Mouse (Mus musculus): ENCODE results near the gene Gpn1. TPM values are rescaled to one million over a fixed set of nuclear protein-coding genes. Genes with fewer than 3 reads are reported as not detected.

Gene Gpn1
- polyA plus RNA-seq, 1 experiment from 2014 or later = 53.3 TPM

DNA sequence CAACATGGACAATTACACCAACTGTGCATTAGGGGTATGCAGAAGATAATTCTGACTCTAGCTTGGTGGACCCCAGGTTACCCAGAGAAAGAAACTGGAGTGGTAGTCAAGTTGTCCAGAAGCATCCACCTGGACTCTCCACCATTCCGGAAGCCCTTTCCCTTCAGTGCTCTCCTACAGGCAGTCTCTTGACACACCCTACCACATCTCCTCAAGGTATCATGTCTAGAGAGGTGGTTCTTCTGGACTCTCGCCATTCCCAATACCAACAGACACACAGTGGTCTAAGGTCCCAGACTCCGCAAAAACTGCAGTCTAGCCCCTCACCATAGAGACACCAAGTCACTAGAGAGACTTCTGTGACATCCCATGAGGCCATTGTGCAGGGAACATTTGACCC, 9.1 kb upstream of the Gpn1 start, which contains the start of gene 4930548H24Rik:
Gene 4930548H24Rik (plus strand): TSS at position 301 of the 400 bp plus-strand sequence.
- no peaks in the 10 kb centered on the region for H3K27me3 ChIP-seq (replicated peaks; ENCODE audit: control insufficient read depth, insufficient read depth, low read length)
- H3K9me3 ChIP-seq (ENCODE audit: control insufficient read depth, low read length) = no peaks in the 10 kb centered on the region
- no peak for ATAC-seq
- H3K27ac ChIP-seq (ENCODE audit: low read length) = no peak within 1 kb of the TSS
- no peaks in the 10 kb centered on the region for H3K36me3 ChIP-seq (ENCODE audit: control insufficient read depth, insufficient read depth, low read length)
- no peak within 1 kb of the TSS for H3K4me2 ChIP-seq (ENCODE audit: low read depth, low read length)
- no peaks in the 10 kb centered on the region for H3K4me1 ChIP-seq (ENCODE audit: control insufficient read depth, insufficient read depth, low read length)
- H3K9ac ChIP-seq (ENCODE audit: low read depth, low read length) = no peak within 1 kb of the TSS
- H3K4me3 ChIP-seq (ENCODE audit: low read length) = no peak within 1 kb of the TSS
- over 99% methylated on average over 3 of the region's 3 CpGs for WGBS

DNA sequence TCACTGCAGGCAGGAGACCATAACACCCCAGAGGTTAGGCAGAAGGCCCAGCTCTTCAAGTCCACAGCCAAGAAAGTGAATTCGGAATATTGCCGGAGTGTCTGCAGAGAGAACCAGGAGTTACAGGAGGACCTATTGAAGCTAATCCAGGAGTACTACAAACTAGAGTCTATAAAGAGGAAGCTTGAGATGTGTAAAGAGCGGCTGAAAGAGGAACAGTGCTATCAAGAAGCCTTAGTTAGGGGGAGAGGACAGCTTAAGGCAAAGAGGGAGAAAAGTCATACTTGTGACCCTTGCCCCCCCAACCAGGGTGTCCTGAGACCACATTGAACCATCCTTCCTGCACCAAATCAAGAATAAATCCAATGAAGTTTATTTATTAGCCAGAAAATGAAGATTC, 6.7 kb upstream of the Gpn1 start:
- H3K9me3 ChIP-seq (ENCODE audit: control insufficient read depth, low read length) = no peaks in the 10 kb centered on the region
- ATAC-seq = no peak
- H3K4me2 ChIP-seq (ENCODE audit: low read depth, low read length) = no peak overlapping the region
- no peak overlapping the region for H3K9ac ChIP-seq (ENCODE audit: low read depth, low read length)
- no peak overlapping the region for H3K4me3 ChIP-seq (ENCODE audit: low read length)
- no peaks in the 10 kb centered on the region for H3K4me1 ChIP-seq (ENCODE audit: control insufficient read depth, insufficient read depth, low read length)
- no peaks in the 10 kb centered on the region for H3K27me3 ChIP-seq (replicated peaks; ENCODE audit: control insufficient read depth, insufficient read depth, low read length)
- no peaks in the 10 kb centered on the region for H3K36me3 ChIP-seq (ENCODE audit: control insufficient read depth, insufficient read depth, low read length)
- WGBS = 92% methylated on average over 3 of the region's 3 CpGs
- H3K27ac ChIP-seq (ENCODE audit: low read length) = no peak overlapping the region

DNA sequence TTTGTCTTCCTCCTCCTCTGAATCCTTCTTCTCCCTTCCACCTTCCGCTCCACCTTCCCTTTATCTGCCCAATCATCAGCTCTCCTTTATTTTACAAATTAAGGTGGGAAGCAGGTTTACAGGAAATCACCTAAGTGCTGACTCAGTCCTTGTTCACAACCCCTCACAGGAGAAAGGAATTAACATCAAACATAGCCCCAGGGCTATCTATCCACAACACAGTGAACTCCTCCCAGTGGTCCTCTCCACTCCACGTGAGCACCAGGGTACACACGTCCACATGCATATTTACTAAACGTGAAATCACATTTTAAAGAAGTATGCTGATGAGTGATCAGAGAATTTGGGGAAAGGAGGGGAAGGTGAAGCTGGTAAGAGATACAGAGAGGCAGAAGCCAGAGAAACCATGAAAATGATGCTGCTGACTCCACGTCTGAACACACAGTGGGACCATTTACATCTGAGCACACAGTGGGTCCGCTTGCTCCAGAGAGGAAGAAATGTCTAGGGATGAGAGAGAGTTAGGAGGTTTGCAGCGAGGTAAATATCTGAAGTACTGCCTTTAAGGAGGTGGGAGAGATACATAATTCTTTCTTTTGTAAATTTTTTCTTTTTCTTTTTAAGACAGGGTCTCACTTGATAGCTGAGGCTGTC, 5.3 kb upstream of the Gpn1 start:
- H3K36me3 ChIP-seq (ENCODE audit: control insufficient read depth, insufficient read depth, low read length) = no peaks in the 10 kb centered on the region
- no peak overlapping the region for H3K4me3 ChIP-seq (ENCODE audit: low read length)
- no peak for ATAC-seq
- no peak overlapping the region for H3K4me2 ChIP-seq (ENCODE audit: low read depth, low read length)
- H3K4me1 ChIP-seq (ENCODE audit: control insufficient read depth, insufficient read depth, low read length) = no peaks in the 10 kb centered on the region
- H3K9ac ChIP-seq (ENCODE audit: low read depth, low read length) = no peak overlapping the region
- H3K9me3 ChIP-seq (ENCODE audit: control insufficient read depth, low read length) = no peaks in the 10 kb centered on the region
- 66% methylated on average over 7 of the region's 7 CpGs for WGBS
- no peak overlapping the region for H3K27ac ChIP-seq (ENCODE audit: low read length)
- no peaks in the 10 kb centered on the region for H3K27me3 ChIP-seq (replicated peaks; ENCODE audit: control insufficient read depth, insufficient read depth, low read length)

DNA sequence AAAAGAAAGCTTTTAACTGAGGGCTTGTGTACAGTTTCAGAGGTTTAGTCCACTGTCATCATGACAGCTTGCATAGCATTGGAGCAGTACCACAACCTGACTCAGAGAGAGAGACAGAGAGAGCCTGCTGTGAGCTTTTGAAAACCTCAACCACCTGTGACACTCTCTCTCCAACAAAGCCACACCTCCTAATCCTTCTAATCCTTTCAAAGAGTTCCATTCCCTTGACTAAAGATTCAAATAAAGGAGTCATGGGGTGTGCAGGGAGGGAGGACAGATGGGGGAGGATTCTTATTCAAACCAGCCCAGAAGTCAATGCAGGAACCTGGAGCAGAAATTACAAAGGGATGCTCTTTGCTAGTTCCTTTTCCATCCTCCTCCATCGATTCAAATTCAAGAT, 2.5 kb upstream of the Gpn1 start:
- Histone ChIP-seq H3K4me2 (ENCODE audit: low read depth, low read length) (no peak overlapping the region), H3K9me3 (ENCODE audit: control insufficient read depth, low read length) (no peaks in the 10 kb centered on the region), H3K27me3 (replicated peaks; ENCODE audit: control insufficient read depth, insufficient read depth, low read length) (no peaks in the 10 kb centered on the region), H3K4me3 (ENCODE audit: low read length) (no peak overlapping the region), H3K36me3 (ENCODE audit: control insufficient read depth, insufficient read depth, low read length) (peaks cover 5% of the 10 kb centered on the region; the same call in 1 of the 2 replicates), H3K4me1 (ENCODE audit: control insufficient read depth, insufficient read depth, low read length) (peaks cover 9% of the 10 kb centered on the region), H3K27ac (ENCODE audit: low read length) (no peak overlapping the region), H3K9ac (ENCODE audit: low read depth, low read length) (no peak overlapping the region)
- ATAC-seq = no peak
- WGBS = 75% methylated on average over 1 of the region's 1 CpGs

DNA sequence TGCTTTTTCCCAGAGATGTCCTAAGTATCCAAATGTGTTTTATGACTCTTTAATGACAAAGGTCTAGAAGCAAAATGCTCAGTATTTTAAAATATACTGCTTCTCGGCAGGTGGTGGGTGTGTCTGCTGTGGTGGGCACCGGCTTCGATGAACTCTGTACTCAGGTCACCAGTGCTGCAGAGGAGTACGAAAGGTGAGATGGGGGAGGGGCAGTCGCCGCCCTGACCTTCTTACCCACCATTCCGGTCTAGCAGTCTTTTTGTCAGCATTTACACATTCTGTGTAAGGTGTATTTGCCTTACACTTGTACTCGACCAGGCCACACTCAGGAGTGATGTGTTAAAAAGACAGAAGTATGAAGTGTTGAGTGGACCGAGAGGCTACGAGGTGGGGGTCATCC, 10.3 kb downstream of the Gpn1 start:
- Histone ChIP-seq H3K27ac (ENCODE audit: low read length) (no peak overlapping the region), H3K4me2 (ENCODE audit: low read depth, low read length) (no peak overlapping the region), H3K9ac (ENCODE audit: low read depth, low read length) (no peak overlapping the region), H3K27me3 (replicated peaks; ENCODE audit: control insufficient read depth, insufficient read depth, low read length) (no peaks in the 10 kb centered on the region), H3K9me3 (ENCODE audit: control insufficient read depth, low read length) (no peaks in the 10 kb centered on the region), H3K4me1 (ENCODE audit: control insufficient read depth, insufficient read depth, low read length) (no peaks in the 10 kb centered on the region), H3K36me3 (ENCODE audit: control insufficient read depth, insufficient read depth, low read length) (peaks cover 22% of the 10 kb centered on the region), H3K4me3 (ENCODE audit: low read length) (no peak overlapping the region)
- no peak for ATAC-seq
- WGBS = 78% methylated on average over 10 of the region's 10 CpGs

DNA sequence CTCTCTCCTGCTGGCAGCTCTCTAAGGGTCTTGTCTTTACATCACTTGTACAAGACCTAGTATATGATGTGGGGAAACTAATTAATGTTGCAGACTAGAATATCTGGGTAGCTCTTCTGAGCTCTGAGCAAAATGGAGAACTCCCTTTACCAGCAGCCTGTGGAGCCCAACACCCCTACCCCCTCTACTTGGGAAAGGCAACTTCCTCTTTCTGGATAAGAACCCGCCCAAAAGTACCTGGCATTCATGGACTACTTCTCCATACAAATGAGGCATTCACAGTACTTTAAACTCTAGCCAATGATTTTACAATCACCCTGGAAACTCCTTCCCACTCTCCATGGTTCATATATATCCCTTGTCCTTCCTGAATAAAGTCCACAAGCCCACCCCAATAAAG, 17.9 kb downstream of the Gpn1 start:
- ATAC-seq = no peak
- Histone ChIP-seq H3K9me3 (ENCODE audit: control insufficient read depth, low read length) (no peaks in the 10 kb centered on the region), H3K4me1 (ENCODE audit: control insufficient read depth, insufficient read depth, low read length) (no peaks in the 10 kb centered on the region), H3K4me3 (ENCODE audit: low read length) (no peak overlapping the region), H3K27ac (ENCODE audit: low read length) (no peak overlapping the region), H3K9ac (ENCODE audit: low read depth, low read length) (no peak overlapping the region), H3K27me3 (replicated peaks; ENCODE audit: control insufficient read depth, insufficient read depth, low read length) (no peaks in the 10 kb centered on the region), H3K4me2 (ENCODE audit: low read depth, low read length) (no peak overlapping the region), H3K36me3 (ENCODE audit: control insufficient read depth, insufficient read depth, low read length) (0 out of 2 replicates have a peak, but pooled peaks cover 11% of the 10 kb centered on the region)
- 87% methylated on average over 1 of the region's 1 CpGs for WGBS

DNA sequence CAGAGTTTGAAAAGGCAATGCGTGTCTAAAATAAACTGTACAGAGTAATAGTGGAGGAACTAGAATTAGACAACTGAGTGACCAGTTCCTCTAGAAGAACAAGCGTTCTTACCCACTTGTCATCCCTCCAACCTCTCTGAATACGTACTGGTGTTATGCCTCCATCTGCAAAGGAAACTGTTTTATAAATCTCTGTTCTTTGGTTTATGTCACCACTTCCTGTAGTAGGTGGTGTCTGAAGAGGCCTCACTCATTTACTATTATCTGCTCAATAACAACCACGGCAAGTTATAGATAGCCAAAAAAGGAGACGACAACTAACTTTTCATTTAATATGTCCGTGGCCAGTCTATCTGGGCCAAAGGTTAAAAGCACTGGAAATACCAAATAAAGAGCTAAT, 26.0 kb downstream of the Gpn1 start:
- ATAC-seq = no peak
- Histone ChIP-seq H3K36me3 (ENCODE audit: control insufficient read depth, insufficient read depth, low read length) (peaks cover 4% of the 10 kb centered on the region; the same call in 1 of the 2 replicates), H3K9me3 (ENCODE audit: control insufficient read depth, low read length) (no peaks in the 10 kb centered on the region), H3K9ac (ENCODE audit: low read depth, low read length) (no peak overlapping the region), H3K27me3 (replicated peaks; ENCODE audit: control insufficient read depth, insufficient read depth, low read length) (no peaks in the 10 kb centered on the region), H3K27ac (ENCODE audit: low read length) (no peak overlapping the region), H3K4me3 (ENCODE audit: low read length) (no peak overlapping the region), H3K4me2 (ENCODE audit: low read depth, low read length) (no peak overlapping the region), H3K4me1 (ENCODE audit: control insufficient read depth, insufficient read depth, low read length) (no peaks in the 10 kb centered on the region; the same call in 1 of the 2 replicates)
- WGBS = 85% methylated on average over 6 of the region's 6 CpGs

DNA sequence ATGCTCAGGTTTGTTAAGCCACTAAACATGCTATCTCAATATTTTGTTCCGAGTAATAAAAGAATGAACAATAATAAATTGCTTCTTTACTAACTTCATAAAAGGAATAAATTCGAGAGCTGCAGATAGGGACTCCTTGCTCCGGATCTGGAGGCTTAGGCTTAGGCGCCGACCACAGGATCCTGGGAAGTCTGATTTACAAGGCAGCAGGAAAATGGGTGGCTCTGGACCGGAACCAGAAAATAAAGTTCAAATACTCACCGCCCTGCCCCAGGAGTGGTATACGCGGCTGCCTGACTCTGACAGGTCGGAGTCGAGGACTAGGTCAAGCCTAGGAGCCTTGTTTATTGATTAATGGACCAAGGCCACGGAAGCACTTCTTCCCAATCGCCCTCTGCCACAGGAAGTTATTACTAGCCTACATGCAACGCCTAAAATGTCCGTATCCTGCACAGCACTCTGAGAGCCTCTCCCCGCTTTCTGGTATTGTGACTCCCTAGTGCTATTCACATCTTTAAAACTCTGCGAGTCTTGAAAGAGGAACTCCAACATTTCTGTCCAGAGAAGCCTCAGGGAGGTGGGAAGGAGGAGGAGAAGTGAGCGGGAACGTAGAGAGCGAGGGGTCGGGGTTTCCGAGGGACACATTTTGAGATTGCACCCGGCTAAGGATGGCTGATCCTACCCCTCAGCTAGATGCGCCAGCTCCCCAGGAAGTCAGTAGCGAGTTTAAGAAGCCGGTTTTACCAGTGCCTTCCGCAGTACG, 32.0 kb downstream of the Gpn1 start, which contains the start of gene Slc4a1ap:
Gene Slc4a1ap (plus strand): TSS at position 642 of the 763 bp plus-strand sequence.
- Histone ChIP-seq H3K4me2 (ENCODE audit: low read depth, low read length) (peak within 1 kb of the TSS; percentile 90), H3K4me3 (ENCODE audit: low read length) (peak within 1 kb of the TSS; percentile 99), H3K4me1 (ENCODE audit: control insufficient read depth, insufficient read depth, low read length) (peaks cover 9% of the 10 kb centered on the region), H3K9ac (ENCODE audit: low read depth, low read length) (peak within 1 kb of the TSS; percentile 92), H3K27ac (ENCODE audit: low read length) (peak within 1 kb of the TSS; percentile 90), H3K9me3 (ENCODE audit: control insufficient read depth, low read length) (no peaks in the 10 kb centered on the region), H3K27me3 (replicated peaks; ENCODE audit: control insufficient read depth, insufficient read depth, low read length) (no peaks in the 10 kb centered on the region), H3K36me3 (ENCODE audit: control insufficient read depth, insufficient read depth, low read length) (peaks cover 8% of the 10 kb centered on the region)
- peak; percentile 86 for ATAC-seq
- WGBS = under 1% methylated on average over 28 of the region's 28 CpGs

DNA sequence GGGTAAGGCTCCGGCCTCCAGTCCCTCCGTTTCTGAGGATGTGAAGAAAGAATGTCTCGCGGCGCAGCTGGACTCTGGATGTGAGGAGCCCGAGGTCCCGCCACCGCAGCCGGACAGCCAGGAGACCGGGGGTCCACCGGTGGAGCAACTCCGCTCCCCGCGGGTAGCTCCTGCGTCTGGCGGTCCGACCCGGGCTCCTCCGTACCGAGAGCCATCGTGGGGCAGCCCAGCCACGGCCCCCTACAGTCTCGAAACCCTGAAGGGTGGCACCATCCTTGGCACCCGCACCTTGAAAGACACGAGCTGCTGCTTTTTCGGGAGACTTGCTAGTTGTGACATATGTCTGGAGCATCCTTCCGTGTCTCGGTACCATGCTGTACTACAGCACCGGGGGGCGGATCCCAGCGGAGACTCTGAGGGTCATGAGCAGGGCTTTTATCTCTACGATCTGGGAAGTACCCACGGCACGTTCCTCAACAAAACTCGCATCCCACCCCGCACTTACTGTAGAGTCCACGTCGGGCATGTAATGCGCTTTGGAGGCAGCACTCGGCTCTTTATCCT, 32.7 kb downstream of the Gpn1 start:
- H3K36me3 ChIP-seq (ENCODE audit: control insufficient read depth, insufficient read depth, low read length) = peaks cover 8% of the 10 kb centered on the region
- H3K9ac ChIP-seq (ENCODE audit: low read depth, low read length) = peak overlapping the region; percentile 92
- H3K9me3 ChIP-seq (ENCODE audit: control insufficient read depth, low read length) = no peaks in the 10 kb centered on the region
- peak overlapping the region; percentile 99 for H3K4me3 ChIP-seq (ENCODE audit: low read length)
- peak; percentile 49 for ATAC-seq
- 2% methylated on average over 40 of the region's 40 CpGs for WGBS
- peak overlapping the region; percentile 90 for H3K4me2 ChIP-seq (ENCODE audit: low read depth, low read length)
- peaks cover 9% of the 10 kb centered on the region for H3K4me1 ChIP-seq (ENCODE audit: control insufficient read depth, insufficient read depth, low read length)
- H3K27ac ChIP-seq (ENCODE audit: low read length) = peak overlapping the region; percentile 90
- H3K27me3 ChIP-seq (replicated peaks; ENCODE audit: control insufficient read depth, insufficient read depth, low read length) = no peaks in the 10 kb centered on the region
